Mouse (Mus musculus) spleen, postnatal 4 days (tissue): ENCODE results near the gene Zmynd8.
A peak's percentile ranks its signal among the peaks of the same experiment; 100 is the strongest.
"Not testable (repeated sequence)": the region's sequence is repeated elsewhere in the genome, so short reads cannot be mapped to it uniquely, and the experiment has no call there.

Experiments used
- DNase-seq, 2 experiments: peaks; one replicate each; pipeline ENCODE4 v3.0.0; 2022; ENCODE audit warnings: low spot score in 2 of 2

The Zmynd8 gene

DNA sequence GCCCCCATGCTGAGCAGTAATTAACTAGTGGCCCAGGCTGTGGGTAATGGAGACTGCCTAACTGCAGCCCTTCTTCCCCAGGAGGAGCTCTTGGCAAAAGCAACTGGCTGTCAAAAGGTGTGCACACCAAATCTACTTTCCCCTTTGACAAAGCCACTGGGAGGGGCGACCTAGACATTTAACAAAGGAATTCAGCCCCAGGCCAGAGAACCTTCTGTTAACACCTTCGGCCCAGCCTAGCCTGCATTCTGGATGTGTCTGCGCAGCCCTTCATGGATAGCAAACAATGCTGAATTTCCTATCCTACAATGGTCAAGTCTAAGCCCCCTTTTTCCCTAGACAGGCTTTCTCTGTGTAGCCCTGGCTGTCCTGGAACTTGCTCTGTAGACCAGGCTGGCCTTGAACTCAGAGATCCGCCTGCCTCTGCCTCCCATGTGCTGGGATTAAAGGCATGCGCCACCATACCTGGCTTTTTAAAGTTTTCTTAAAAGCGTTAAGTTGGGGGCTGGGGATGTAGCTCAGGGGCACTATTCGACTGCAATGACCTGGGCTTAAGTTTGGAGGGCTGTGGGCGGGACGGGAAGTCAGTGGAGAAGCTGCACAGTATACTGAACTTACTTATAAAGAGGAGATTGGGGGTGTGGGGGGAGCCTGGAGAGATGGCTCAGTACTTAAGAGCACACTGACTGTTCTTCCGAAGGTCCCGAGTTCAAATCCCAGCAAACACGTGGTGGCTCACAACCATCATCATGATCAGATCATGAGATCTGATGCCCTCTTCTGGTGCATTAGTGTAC, 90.4 kb downstream of the Zmynd8 start:
- no peak for DNase-seq

DNA sequence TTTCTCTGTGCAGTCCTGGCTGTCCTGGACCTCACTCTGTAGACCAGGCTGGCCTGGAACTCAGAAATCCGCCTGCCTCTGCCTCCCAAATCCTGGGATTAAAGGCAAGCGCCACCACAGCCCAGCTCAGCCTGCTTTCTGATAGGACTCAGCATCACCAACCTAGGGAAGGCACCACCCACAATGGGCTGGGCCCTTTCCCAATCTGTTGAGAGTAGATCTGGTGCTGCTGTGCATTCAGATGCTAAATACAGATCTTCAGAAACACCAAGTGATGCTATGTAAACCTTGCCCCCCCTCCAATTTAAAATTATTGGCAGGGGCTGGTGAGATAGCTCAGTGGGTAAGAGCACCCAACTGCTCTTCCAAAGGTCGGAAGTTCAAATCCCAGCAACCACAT, 98.6 kb downstream of the Zmynd8 start:
- DNase-seq: not testable (repeated sequence)

- DNase-seq: no peak
Measured at GRCm38 (mm10) chr2:165797876-165798275, 100.9 kb downstream of the Zmynd8 start.

DNA sequence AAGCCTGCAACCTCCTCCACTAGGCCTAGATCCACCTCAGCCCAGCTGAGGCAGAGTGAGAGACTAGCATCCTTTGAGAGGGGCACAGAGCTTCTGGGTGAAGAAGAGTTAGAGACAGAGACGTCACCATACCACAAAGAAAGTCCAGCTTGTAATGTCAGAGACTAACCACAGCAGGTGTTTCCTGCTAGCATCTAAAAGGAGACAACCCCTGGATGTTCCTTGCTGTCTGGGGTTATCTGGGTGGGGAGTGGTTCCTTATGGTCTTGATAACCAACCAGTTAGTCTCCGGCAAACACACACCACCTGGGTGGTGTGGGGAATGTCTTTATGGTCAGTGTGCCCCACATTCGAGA, 105.6 kb downstream of the Zmynd8 start:
- DNase-seq: peak in 1 of 2 experiments; percentile 12

GRCm38 (mm10) chr2:165792431-165793282, 106.2 kb downstream of the Zmynd8 start:
- peak in 1 of 2 experiments; percentile 24 for DNase-seq

DNA sequence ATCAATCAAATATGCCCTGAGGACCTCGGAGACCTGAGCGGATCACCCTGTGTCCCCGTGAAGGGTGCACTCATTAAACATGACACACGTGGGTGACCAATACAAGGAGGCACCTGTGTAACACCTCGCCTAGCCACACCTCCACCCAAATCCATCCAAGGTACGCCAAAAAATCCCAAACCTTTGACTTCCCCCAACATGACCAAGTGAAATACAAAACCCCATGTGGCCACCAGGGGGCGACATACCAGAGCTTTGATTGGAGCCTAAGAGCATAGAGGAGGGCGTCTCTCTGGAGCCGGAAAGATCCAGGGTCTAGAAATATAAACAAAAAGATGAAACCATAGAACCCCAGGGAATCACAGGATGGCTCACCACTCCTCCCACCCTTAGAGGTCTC, 107.2 kb downstream of the Zmynd8 start:
- peak; percentile 62 to 88 for DNase-seq

DNA sequence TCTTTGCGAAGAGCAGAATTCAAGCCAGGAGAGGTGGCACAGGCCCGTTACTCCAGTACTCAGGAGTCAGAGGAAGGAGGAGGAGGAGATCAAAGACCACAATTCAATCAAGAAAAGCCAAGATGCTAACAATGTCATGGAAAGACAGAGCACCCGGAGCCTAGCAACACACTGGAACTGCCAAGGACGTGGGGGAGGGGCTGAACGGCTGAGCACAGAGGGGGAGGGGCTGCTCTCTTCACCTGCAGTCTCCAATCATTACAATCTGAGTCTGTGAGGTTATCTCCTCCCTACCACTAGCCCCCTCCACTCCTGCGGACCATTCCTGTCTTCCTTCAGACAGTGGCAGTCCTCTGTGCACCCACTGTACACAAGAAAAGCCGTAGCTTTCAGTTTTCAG, 107.8 kb downstream of the Zmynd8 start:
- no peak for DNase-seq

DNA sequence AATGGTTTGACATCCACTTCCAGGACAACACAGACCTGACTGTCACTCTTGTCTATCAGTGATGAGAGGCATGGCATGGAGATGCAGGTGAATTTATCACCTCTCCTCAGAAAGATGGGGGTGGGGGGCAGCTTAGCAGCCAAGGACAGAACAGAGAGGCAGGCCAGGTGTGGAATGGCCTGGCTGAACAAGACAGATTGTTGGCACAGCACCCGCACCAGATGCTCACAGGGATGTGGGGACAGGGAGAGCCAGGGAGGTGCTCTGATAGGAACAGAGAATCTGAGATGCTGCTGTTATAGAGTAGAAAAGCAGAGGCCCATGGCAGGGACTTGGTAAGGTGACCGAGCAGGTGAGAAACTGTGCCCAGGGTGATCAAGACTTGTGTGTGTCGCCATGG, 109.1 kb downstream of the Zmynd8 start:
- no peak for DNase-seq

DNA sequence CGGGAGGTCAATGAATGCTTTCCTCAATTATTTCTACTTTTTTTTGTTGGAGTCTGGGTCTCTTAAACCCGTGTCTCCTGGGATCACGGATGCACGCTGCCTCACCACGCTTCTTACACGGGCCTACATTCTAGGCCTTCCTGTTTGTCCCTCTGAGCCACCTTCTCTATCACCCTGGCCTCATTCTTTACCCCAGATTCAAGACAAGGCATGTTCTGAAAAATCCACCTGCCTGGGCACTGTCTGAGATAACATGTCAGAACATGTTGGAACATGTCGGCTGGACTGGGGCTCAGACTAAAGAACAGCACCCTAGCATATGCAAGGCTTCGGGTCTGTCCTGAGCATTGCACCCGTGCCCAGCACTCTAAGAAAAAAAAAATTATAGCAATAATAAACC, 110.0 kb downstream of the Zmynd8 start:
- DNase-seq: no peak

- DNase-seq: no peak
Measured at GRCm38 (mm10) chr2:165788005-165788404, 110.8 kb downstream of the Zmynd8 start.

DNA sequence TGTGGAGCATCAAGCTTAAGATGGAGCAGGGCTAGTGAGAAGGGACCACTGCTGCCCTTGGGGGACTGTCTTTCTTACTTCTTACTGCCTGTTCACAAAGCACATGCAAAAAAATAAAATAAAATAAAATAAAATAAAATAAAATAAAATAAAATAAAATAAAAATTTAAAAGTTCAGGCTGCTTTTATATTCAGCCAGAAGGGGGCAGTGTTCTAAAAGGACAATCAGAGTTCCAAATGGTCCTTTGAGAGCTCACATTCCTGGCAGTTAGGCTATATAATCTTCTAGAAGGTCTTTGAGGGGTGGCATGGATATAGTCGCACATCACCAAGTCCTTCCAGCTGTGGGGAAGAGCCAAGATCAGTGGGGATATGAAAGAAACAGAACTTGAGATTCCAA, 112.3 kb downstream of the Zmynd8 start:
- no peak for DNase-seq

GRCm38 (mm10) chr2:165785312-165786036, 113.3 kb downstream of the Zmynd8 start:
- no peak for DNase-seq

DNA sequence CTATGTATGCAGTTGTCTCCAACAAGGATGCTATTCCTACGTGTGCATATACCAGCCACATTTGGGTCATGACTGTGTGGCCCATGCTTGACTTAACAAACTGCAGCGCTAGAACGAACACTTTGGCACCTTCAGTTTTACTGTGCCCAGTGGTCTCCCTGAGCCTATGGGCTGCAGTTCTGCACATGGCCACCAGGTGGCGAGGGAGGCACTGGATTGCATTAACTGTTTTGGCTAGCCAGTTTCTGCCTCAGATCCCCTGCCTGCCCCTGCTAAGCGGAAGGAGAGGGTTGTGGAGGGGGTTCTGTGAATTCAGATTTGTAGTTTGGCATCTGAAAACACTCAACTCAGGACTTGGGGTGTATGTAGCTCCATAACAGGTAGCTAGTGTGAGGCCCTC, 116.5 kb downstream of the Zmynd8 start:
- DNase-seq: peak; percentile 76 to 91

- peak; percentile 65 to 83 for DNase-seq
Measured at GRCm38 (mm10) chr2:165778927-165779326, 119.9 kb downstream of the Zmynd8 start.

DNA sequence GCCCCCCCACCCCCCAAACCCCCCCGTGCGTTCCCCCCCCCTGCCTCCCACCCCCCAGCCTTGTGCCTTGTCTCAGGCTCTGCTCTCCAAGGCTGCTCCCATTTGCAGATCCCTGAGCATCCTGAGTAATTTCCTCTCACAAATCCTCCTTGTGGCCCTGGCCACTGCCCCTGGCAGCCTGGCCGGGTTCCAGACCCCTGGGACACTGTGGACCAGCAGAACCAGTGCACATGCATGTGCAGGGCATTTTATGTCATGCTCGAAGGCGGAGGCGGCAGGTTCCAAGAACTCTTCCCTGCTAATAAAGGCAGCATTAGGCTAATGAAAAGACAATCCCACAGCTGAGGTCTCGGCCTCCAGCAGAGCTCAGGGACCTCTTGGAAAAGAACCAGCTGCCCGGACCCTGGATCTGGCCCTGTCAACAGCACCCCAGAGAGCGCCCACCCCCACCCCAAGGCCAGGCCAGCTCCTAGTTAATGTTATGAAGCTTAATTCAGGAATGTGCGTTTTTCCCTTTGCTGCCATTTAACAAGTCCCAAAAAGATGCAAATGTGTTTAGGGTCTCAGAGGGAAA, 129.4 kb downstream of the Zmynd8 start:
- no peak for DNase-seq

DNA sequence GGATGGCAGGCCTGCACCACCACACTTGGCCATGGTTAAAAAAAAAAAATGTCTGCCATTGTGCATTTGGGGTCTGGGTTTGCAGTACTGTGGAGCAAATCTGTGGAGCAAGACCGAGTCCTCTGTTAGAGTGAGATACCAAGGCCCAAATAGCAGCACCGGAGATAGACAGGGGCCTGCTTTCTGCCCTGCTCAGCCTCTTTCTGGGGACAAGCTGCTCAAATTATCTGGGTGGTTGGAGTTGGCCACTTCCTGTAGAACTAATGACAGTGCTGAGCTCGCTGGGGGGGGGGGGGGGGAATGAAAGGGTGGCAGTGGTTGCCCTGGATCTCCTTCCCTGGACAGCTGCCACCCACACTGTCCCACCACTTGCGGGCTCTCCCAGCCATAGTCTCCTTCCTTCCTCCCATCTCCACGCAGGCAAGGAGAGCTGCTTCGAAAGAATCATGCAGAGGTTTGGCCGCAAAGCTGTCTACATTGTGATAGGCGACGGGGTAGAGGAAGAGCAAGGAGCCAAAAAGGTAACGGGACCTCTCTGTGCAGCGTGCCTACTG, 129.9 kb downstream of the Zmynd8 start:
- DNase-seq: no peak

GRCm38 (mm10) chr2:165759421-165759985, 139.3 kb downstream of the Zmynd8 start:
- DNase-seq: no peak

- DNase-seq: no peak
Measured at GRCm38 (mm10) chr2:165758534-165758933, 140.3 kb downstream of the Zmynd8 start.

GRCm38 (mm10) chr2:165757799-165758198, 141.0 kb downstream of the Zmynd8 start:
- no peak for DNase-seq

- DNase-seq: no peak
Measured at GRCm38 (mm10) chr2:165752704-165753103, 146.1 kb downstream of the Zmynd8 start.

DNA sequence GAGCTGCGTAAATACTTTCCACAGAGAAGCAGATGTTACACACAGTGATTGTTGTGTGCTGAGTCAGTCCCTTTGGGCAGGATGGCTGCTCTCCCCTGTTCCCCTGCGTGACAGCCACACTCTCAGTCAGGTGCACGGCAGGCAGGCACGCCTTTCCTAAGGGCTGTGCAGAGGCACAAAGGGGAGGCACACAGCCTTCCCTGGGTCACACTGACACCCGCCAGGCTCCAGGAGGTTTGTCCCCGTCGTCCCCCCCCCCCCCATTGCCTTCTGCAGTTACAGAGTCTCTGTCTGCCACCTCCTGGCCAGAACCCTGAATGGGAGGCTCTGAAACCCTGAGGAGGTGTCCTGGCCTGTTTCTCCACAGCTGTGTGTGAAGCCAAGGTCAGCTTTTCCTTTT, 147.7 kb downstream of the Zmynd8 start:
- DNase-seq: no peak
